Mouse (Mus musculus) lung, postnatal 10 days (tissue): ENCODE results near the gene Rnf220.
"Not testable (repeated sequence)": the region's sequence is repeated elsewhere in the genome, so short reads cannot be mapped to it uniquely, and the experiment has no call there.

Experiments
- DNase-seq: peaks from one replicate; pipeline ENCODE4 v3.0.0; 2021

The Rnf220 gene

DNA sequence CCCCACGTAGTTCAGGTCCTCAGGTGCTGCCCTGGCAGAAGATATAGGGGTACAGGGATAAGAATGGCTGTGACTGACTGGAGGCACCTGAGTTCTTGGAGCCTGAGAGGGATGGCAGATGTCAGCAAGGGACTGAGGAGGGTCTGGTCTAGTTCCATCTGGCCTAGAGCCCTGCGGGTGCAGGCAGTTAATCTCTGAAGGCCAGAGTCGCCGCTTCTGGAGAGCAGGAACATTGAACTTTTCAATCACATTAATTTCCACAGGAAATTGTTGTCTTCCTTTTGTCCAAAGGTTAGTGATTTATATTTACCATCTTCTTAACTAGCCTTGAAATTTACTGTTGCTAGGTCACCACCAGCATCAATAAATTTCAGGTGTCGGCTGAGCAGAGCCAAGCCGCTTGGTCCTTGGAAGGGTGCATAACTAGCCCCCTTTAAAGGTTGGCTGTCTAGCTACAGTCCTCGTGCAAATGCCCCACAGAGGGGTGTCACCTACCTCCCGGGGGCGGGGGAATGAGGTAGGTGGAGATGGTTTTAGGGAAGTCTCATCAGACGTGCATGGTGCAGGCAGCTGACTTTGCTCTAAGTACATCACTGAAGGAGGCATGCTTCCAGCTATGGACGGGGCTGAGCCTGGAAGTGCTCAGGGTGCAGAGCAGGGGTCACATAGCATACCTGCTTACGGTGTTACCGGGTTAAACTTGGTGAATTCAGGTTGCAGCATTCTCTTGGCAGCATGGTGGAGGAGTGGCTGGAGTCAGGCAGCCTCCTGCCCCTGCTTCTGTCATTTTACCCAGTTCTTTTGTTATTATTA lies 234.5 kb downstream of the Rnf220 start:
- no peak for DNase-seq

DNA sequence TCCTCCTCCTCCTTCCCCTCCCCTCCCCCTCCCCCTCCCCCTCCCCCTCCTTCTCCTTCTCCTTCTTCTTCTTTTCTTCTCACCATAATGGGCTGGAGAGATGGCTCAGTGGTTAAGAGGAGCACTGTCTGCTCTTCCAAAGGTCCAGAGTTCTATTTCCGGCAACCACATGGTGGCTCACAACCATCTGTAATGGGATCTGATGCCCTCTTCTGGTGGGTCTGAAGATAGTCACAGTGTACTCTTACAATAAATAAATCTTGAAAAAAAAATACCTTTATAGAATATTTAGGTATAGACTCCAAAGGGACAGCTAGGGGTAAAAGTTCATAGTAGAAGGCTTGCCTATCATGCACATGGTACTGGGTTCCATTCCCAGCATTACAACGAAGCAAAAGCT lies 235.6 kb downstream of the Rnf220 start:
- no peak for DNase-seq

DNA sequence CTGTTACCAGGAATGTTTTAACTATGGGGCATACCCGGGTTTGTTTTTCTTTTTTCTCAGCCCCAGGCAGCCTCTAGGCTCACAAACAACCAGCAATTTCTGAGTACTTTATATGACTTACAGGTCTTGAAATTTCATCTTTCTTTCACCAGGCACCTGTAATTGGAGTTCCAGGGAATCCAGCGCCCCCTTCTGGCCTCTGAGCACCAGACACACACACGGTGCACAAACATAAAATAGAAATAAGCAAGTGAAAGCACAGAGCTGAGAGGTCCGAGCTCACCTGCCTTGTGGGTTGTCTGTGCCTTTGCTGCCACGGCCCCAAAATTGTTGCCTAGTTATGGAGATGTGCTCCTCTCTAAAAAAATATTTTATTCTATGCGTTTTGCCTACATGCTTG lies 236.9 kb downstream of the Rnf220 start:
- not testable (repeated sequence) for DNase-seq

DNA sequence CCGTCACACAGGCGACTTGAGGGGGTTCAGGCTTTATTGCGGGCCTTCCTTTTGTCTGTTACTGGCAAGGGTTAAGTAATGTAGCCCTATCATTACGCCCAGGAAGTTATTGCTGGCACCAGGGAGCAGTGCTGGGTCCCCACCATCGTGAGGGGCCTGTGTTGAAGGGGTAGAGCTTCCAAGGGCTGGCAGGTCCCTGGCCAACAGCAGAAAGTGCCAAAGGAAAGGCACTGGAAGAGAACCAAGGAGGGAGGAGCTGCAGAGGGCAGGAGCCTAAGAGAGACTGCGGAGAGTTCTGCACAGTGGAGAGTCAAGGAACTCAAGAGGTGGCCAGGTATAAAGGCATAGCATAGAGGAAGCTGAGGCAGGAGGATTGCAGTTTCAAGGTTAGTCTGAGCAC lies 242.2 kb downstream of the Rnf220 start:
- no peak for DNase-seq

DNA sequence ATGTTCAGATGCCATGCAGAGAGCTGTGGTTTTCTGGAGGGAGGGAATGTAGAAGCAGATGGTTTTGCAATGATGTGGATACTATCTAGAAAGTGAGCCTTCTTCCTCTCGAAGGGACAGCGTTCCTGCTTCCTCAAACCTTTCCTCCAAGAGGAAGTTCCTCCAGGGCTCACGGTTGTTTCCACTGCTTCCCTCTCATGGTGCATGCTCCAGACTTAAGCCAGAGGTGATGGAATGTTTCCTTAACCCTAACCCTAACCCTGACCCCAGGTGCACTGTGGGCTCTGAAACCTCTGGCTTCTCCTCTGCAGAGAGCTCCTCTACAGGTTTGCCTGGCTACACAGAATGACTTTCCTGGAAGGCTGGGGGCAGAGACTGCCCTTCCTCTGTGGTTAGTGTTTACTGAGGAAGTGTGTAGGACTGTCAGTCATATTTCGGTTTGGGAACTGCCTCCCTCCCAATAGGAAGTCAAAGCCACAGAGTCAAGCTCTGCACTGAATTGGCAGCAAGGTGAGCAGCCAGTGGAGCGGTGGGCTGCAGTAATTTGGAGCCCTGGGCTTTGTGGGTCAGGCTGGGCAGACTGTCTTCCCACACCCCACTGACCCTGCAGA lies 242.7 kb downstream of the Rnf220 start:
- no peak for DNase-seq

DNA sequence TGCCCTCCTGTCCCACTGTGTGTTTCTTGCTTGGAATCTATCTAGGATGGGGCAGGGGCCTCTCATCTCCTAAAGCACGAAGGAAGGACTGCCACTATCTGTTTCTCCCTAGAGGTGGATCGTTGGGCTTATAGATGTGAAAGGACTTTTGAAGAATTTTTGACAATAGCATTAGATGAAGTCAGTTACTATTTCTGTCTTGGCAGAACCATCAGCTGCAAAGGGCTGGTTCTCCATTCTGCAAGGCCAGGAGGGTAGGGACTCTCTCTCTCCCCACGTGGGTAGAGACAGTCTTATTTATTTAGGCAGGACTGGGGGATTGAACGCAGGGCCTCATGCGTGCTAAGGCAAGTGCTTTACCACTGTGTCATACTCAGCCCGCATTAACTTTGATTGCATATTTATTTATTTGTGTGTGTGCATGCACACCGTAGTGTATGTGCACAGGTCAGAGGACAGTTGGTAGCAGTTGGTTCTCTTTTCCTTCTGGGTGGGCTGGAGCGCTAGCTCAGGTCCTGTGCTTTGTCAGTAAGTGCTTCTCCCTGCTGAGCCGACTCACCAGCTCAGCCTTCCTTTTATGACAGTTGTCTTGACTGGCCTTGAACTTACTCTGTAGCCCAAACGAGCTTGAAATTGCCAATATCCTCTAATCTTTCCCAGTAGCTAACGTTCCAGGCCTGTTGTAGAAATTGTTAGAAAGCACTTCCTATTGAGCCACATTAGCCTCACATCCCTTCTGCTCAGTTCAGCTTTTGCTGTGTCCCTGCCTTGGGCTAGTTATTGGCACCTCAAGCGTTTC lies 243.4 kb downstream of the Rnf220 start:
- DNase-seq, result no peak

DNA sequence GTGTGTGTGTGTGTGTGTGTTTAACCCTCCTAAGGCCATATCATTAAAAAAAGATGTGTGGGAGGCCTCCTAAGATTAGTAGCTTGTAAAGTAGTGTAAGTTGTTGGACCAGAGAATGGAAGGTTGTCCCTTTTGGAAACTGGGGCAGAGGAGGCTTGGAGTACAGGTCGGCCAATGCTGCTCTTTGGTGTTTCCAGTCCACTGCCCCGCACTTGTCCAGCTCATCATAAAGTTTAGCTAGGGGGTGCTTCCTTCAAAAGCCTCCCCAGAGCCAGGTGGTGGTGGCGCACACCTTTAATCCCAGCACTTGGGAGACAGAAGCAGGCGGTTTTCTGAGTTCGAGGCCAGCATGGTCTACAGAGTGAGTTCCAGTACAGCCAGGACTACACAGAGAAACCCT lies 244.1 kb downstream of the Rnf220 start:
- DNase-seq, result no peak

DNA sequence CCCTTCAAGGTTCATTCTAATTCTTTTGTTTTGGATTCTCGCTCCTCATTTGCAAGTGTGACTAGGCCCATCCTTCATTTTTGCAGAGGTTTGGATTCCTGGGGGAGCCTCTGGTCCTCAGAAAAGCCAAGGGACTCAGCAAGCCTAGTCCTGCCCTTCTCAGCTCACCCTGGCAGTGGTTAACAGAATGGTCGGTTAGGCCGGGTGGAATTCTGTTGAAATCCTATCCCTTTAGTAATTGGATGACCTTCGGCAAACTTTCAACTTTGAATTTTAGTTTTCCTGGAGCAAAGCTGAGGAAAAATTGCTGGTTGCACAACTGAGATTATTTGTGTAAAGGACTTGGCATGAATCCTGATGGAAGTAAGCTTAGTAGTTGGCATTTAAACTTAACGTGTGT lies 244.5 kb downstream of the Rnf220 start:
- DNase-seq, result peak; percentile 61

DNA sequence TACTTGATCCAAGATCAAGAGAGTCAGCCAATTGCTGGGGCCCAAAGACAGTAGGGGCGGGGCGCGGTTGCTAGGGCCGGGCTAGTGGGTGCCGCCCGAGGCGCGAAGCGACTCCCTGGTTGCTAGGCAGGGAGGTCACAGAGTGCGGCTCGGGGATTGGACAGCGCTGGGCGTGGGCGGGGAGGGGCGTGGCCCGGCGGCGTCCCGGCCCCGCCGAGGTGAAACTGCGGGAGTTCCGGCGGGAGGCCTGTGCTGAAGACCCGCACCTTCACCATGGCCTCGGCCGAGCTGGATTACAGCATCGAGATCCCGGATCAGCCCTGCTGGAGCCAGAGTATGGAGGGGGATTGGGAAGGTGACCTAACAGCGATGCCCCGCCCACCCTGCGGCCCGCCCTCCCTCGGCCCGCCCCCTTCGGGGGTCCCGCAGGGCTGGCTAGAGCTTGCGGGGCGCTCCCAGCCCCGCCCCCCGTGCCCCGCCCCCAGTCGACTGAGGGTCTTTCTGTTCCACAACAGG lies 245.0 kb downstream of the Rnf220 start, which contains the start of the genes Tmem53 and Armh1:
TSS of gene Tmem53 (plus strand) at position 151 of the 516 bp plus-strand sequence.
TSS of gene Armh1 (minus strand) at position 325 of the 516 bp plus-strand sequence.
- peak; percentile 96 for DNase-seq

DNA sequence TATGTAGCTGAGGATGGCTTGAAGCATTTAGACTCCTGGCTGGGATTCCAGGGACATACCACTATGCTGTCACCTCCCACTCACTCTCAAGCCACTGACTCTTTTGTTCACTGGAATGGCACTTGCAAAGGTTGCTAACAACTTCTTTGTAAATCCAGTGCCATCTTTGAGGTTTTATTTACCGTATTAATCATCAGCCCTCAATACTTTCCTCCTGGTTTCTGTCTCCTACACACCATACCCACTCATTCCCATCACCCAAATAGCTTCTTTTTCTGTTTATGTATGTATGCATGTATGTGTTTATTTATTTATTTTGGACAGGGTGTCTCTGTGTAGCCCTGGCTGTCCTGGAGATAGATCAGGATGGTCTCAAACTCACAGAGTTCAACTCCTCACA lies 245.9 kb downstream of the Rnf220 start:
- no peak for DNase-seq

DNA sequence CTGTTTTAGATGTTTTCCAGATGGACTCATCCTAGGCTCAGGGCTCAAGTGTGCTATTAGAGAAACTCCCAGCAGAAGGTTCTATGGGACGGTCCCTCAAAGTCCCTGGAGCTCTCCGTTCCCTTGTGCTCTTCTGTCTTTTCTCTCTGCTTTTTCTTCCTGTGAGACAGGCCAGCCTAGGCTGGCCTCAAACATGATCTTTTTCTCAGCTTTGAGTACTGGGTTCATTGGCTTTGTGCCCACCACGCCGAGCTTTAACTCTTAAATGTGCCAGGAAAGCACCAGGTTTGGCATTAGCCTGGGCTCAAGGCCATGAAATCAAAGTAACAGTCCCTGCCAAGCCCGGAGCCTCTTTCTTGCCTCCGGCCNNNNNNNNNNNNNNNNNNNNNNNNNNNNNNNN lies 256.0 kb downstream of the Rnf220 start:
- DNase-seq, result no peak

DNA sequence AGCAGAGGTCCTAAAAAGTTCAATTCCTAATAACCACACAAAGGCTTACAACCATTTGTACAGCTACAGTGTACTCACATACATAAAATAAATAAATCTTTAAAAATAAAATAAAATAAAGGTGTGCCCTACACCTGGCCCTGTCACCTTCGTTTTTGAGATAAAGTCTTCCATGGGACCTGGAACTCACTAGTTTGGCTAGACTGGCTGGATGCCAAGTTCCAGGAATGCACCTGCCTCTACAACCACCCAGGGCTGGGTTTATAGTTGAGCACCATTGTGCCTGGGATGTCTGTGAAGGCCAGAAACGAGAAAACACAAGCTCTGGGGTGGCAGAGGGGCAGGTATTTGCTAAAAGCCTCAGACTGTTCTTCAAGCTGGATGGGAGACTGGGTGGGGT lies 257.7 kb downstream of the Rnf220 start:
- DNase-seq, result no peak

DNA sequence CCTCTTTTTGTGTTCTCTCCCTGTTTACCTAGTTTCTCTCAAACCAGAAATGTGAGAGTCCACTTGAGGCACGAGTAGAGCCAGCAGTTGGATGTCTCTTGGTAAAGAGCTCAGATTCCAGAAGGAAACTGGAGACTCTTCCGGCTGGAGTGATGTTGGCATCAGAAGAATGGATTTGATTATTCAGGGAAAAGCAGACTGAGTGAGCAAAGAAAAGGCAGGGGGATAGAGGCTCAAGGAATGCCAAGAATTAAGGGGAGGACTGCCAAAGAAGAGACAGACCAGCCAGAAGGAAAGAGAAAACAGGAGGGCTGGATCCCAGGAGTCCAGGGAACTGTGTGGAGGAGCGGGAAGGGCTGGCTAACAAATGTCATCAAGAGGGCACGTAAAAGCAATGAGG lies 261.0 kb downstream of the Rnf220 start:
- DNase-seq, result peak; percentile 35

DNA sequence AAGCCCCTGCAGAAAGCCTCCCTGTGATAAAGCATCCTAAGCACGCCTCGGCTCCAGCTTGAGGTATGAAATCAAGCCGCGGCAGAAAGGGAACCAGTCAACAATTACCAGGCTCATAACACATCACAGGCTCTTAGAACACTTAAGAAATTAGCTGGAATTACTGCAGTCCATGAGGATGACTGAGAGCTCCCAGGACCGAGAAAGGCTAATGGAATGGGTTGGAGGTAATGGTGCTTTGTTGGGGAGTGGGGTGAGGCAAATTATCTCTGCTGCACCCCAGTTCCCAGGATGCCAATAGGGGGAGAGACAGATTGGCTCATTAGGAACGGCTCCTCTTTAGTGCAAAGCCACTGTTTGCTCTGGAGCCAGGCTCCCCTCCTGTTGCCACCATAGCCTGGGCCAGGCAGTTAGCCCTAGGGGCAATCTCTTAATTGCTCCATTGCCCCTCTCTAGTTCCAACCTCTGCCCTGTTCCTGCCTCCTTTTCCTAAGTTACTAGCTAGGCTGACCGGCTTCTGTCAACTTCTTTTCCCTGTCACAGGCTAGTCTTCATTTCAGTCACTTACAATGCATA lies 262.6 kb downstream of the Rnf220 start:
- no peak for DNase-seq

DNA sequence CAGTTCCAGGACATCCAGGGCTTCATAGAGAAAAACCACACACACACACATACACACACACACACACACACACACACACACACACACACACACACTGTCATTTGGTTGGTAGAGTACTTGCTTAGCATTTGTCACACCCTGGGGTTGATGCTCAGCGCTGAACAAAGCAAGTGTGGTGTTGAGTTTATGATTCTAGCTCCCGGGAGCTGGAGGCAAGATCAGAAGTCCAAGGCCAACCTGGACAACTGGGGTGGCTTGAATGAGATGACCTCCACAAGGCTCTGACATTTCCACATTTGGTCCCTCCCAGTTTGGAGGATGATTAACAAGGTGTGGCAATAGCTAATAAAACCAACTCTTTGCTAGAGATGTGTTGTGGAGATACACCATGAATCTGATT lies 265.6 kb downstream of the Rnf220 start:
- no peak for DNase-seq

DNA sequence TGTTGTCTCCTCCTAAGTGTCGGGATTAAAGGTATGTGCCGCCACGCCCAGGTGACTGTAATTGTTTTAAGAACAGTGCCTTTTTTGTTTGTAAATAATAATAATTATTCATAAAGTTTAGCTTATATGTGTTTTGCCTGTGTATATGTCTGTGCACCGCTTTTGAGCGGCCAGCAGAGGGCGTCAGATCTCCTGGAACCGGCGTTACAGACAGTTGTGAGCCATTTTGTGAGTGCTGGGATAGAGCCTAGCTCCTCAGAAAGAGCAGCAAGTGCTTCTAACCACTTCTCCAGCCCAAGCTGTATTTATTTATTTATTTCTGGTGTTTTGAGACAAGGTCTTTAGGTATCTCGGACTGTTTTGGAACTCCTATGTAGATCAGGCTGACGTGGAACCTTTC lies 266.5 kb downstream of the Rnf220 start:
- DNase-seq, result no peak

DNA sequence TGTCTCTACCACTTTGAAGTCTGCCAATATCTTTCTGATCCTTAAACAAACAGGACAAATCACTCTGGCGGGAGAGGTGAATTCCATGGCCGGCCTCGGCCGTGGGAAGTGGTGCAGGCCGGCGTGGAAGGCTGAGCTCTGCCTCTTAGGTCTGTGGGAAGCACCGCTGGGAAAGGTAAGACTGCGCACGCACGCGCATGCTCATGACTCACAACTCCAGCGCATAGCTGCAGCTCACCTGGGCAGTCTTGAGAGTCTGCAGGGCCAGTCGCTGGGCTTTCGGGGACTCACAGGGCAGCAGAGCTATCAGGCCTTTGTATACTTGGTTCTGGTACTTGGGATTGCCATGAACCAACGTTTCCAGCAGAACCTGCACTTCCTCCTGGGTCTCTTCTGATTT lies 267.3 kb downstream of the Rnf220 start:
- DNase-seq, result no peak

DNA sequence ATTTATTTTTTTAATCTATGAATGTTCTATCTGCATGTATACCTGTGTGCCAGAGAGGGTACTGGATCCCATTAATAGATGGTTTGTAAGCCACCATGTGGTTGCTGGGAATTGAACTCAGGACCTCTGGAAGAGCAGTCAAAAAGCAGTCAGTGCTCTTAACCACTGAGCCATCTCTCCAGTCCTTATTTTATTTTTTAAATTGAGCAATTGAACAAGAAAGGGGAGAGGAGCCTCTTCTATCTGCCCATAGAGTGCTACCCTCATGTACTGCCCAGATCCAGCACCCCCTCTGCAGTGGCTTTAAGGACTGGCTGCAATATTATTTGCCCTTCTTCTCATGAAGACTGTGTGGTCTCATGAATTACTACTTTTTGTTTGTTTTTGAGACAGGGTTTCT lies 271.6 kb downstream of the Rnf220 start:
- DNase-seq, result no peak

DNA sequence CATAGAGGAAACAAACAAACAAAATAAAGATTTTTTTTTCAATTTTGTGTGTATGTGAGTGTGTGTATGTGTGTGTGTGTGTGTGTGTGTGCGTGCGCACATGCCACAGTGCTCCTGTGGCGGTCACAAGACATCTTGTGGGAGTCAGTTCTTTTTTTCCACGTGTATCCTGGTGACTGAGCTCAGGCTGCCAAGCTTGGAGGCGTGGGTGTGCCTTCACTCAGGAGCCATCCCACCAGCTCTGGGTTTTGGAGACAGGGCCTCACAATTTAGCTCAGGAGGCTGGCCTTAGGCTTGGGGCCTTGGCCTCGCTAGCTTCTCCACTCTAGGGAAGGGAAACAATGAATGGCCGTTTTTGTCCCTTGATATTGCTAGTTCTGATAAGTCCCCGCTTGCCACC lies 272.7 kb downstream of the Rnf220 start:
- no peak for DNase-seq

DNA sequence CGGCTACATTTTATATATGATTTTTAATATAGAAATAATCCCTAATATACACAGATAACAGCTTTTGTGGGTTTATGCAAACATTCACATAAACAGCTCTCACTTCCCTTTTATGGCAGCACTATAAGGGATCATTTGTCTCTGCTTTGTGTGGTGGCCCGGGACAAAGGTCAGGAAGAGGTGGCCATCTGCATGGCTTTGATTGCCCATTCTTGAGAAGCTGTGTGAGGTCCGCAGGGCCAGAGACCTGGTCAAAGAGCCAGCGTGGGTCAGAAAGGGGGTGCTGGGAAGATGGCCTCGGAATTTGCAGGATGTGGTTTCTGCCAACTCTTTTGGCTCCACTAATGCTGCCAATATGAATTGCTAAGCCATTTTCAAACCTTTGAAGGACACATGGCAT lies 273.9 kb downstream of the Rnf220 start:
- no peak for DNase-seq

DNA sequence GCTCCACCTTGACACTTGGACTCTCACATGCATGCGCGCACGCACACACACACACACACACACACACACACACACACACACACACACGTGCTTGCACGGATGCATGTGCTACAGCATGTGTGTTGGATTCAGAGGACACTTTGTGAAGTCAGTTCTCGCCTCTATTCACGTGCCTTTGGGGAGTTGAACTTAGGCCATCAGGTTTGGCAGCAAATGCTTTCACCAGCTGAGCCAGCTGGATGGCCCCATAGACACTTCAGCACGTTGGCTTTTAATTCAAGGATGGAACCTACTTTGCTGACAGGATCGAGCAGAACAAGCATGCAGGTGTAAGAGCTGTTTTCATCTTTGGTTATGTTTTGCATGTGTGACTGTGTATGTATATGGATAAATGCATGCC lies 275.0 kb downstream of the Rnf220 start:
- DNase-seq, result no peak
